Comparison of ENCODE assay signal across 17 mouse cellular contexts in genomic region chr14:101893215-101893614, GRCm38 (mm10).
"Had no signal": no experiment of that assay in that cellular context is flagged by ENCODE, and none has a peak within 500 bp of the region (broad histone marks: within the 10 kb centered on the region; RNA-seq: fewer than 3 reads in every experiment).

No protein-coding gene starts in this region.

- H3K9me3 ChIP-seq: lung, embryonic 15.5 days; midbrain, embryonic 13.5 days; midbrain, embryonic 15.5 days; neural tube, embryonic 12.5 days; stomach, embryonic 15.5 days had no signal

- H3K36me3 ChIP-seq: lung, embryonic 15.5 days; midbrain, embryonic 13.5 days; midbrain, embryonic 15.5 days; neural tube, embryonic 12.5 days; stomach, embryonic 15.5 days had no signal

- H3K9ac ChIP-seq: lung, embryonic 15.5 days; midbrain, embryonic 13.5 days; midbrain, embryonic 15.5 days; neural tube, embryonic 12.5 days; stomach, embryonic 15.5 days had no signal

- H3K4me2 ChIP-seq: lung, embryonic 15.5 days; midbrain, embryonic 11.5 days; midbrain, embryonic 13.5 days; midbrain, embryonic 15.5 days; neural tube, embryonic 12.5 days; stomach, embryonic 15.5 days had no signal

- DNase-seq: lung, adult 2 months; lung, postnatal 14 days; lung, postnatal 36 days; right cerebral cortex, postnatal 14 days; thymus, adult 2 months; thymus, postnatal 25 days; thymus, postnatal 4 days had no signal

- H3K4me1 ChIP-seq: lung, embryonic 15.5 days; megakaryocyte, embryonic 14.5 days; midbrain, embryonic 13.5 days; midbrain, embryonic 15.5 days; neural tube, embryonic 12.5 days; stomach, embryonic 15.5 days had no signal

- H3K27me3 ChIP-seq: lung, embryonic 15.5 days; megakaryocyte, embryonic 14.5 days; midbrain, embryonic 13.5 days; midbrain, embryonic 15.5 days; neural tube, embryonic 12.5 days; stomach, embryonic 15.5 days had no signal

- ATAC-seq: lung, postnatal 0 days; midbrain, embryonic 13.5 days; midbrain, embryonic 15.5 days had no signal

- H3K4me3 ChIP-seq: lung, embryonic 15.5 days; megakaryocyte, embryonic 14.5 days; midbrain, embryonic 13.5 days; midbrain, embryonic 15.5 days; neural tube, embryonic 12.5 days; stomach, embryonic 15.5 days had no signal

- H3K27ac ChIP-seq: lung, embryonic 15.5 days; macrophage; midbrain, embryonic 13.5 days; midbrain, embryonic 15.5 days; neural tube, embryonic 12.5 days; stomach, embryonic 15.5 days; stomach, postnatal 0 days had no signal
